Mouse (Mus musculus) gastrocnemius, adult 8-10 months (tissue): ENCODE results near the gene Ubl7. TPM values are rescaled to one million over a fixed set of nuclear protein-coding genes. Genes with fewer than 3 reads are reported as not detected.

Experiments
- DNase-seq, 2 experiments: peaks; one replicate each; pipeline ENCODE4 v3.0.0; 2022; ENCODE audit warnings: low spot score in 2 of 2
- total RNA-seq, 4 experiments: library from RNA; stranded (reverse); gene quantifications; 2 replicates each; pipeline ENCODE4 v1.2.4; 2022

Ubl7 gene
- total RNA-seq, 4 experiments from 2014 or later = 85.4 to 92.1 (median 90.3) TPM

- no peak for DNase-seq
These were observed 36.7 kb downstream of the Ubl7 start for GRCm38 (mm10) chr9:57947381-57948030.

GRCm38 (mm10) chr9:57948333-57948931, 37.7 kb downstream of the Ubl7 start:
- DNase-seq = no peak

DNA sequence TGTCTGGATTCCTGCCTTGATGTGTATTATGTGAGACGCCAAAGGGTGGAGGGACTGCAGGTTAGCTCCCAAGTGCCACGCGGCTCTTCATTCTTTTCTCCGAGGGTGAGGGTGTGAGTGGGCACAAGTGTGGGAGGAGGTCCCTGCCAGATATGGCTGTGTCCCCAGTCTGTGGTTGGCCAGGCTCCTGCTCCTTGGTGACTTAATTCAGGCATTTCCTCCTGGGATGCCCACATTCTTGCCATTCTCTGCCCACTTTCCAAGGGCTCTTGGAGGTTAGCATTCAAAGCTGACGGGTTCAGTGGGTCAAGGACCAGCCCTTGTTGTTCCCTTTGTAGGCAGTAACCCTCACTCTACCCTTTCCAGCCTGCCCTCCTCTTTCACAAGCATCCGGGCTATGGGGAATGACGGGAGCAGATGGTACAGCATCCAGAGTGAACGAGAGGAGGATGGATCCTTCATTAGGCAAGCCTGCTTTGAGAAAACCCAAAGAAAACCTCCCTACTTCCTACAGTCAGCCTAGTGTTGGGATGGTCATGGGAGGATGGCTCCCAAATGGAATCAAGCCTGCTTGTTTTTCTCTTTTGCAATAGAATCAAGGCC, 38.4 kb downstream of the Ubl7 start:
- no peak for DNase-seq

- DNase-seq = no peak
These were observed 39.1 kb downstream of the Ubl7 start for GRCm38 (mm10) chr9:57949879-57950278.

DNA sequence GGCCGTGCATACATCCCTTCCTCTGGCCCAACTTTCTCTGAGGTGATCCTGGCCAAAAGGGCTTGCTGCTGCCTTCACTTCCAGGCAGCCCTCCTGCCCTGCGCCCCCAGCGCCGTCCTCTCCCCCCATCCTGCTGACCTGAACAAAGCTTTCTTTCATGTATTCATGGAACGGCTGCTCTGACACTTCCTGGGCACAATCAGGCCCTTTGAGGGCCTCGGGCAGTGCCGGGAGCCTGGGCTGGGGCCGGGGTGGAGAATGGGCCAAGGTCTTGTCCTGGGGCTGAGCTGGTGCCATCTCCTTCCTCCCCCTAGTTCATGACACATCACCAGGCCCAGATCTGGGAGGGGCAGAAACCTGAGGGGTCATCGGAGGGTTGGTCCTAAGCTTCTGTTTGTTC, 39.7 kb downstream of the Ubl7 start:
- DNase-seq = no peak

DNA sequence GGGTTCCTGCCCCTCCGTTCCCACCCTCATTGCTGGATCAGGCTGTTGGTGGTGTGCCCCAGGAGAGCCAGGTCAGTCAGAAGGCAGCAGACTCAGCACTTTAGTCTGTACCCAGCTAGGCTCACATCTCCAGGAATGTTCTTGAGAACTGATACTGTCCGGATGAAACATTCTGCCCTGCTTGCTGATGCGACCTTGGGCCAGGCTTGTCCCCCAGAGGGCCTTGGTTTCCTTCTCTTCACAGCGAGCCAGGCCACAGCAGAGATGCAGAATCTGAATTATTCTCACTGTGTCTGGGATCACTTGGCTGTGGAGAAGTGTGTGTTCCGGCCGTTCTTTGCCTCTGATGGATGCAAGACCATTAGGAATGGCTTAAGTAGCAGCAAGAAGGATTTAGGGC, 41.2 kb downstream of the Ubl7 start:
- no peak for DNase-seq

GRCm38 (mm10) chr9:57954962-57955744, 44.4 kb downstream of the Ubl7 start:
- DNase-seq = no peak

DNA sequence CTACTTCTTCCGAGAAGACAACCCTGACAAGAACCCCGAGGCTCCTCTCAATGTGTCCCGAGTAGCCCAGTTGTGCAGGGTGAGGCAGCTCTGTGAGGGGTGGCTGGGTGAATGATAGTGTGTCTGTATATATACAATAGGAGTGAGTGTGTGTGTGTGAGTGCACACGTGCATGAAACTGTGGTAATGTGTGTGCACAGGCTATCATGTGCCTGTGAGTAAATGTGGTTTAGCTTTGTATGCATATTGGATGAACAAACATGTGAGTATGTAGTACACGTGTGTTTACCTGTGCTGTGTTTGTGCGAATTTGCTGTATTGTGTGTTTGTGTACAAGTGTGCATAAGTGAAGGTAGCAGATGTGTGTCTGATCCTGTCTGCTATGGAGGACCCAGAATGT, 45.0 kb downstream of the Ubl7 start:
- no peak for DNase-seq

GRCm38 (mm10) chr9:57956196-57956837, 45.5 kb downstream of the Ubl7 start:
- no peak for DNase-seq

GRCm38 (mm10) chr9:57956838-57957236, 46.1 kb downstream of the Ubl7 start:
- no peak for DNase-seq

DNA sequence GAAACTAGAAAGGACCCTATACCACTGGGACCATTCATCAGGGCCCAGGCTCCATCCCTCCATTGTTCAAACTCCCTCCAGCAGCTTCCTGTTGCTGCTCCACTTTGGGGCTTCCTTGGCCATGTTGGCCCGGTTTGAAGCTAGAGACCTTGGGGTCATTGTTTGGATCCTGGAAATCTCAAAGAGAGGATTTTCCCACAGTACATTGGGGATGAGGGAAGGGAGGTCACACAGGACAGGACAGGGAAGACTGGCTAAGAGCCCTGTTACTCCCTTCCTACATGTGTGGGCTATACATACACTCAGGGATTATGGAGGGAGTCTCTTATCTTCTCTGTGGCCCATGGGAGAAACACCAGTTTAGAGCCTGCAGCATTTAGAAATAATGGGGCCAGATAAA, 47.8 kb downstream of the Ubl7 start:
- no peak for DNase-seq

GRCm38 (mm10) chr9:57959399-57959798, 48.6 kb downstream of the Ubl7 start:
- DNase-seq = no peak

- no peak for DNase-seq
These were observed 49.4 kb downstream of the Ubl7 start for GRCm38 (mm10) chr9:57959886-57960866.

DNA sequence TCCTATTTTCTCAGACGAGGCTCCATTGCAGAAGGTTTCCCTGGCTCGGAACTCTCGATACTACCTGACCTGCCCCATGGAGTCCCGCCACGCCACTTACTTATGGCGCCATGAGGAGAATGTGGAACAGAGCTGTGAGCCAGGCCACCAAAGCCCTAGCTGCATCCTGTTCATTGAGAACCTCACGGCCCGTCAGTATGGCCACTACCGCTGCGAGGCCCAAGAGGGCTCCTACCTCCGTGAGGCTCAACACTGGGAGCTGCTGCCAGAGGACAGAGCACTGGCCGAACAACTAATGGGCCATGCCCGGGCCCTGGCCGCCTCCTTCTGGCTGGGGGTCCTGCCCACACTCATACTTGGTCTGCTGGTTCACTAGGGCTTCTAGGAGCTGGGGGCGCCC, 50.4 kb downstream of the Ubl7 start:
- DNase-seq = no peak

GRCm38 (mm10) chr9:57961863-57962778, 51.3 kb downstream of the Ubl7 start:
- no peak for DNase-seq

- no peak for DNase-seq
These were observed 52.6 kb downstream of the Ubl7 start for GRCm38 (mm10) chr9:57963249-57963997.

GRCm38 (mm10) chr9:57963998-57964395, 53.2 kb downstream of the Ubl7 start:
- no peak for DNase-seq

GRCm38 (mm10) chr9:57964528-57965250, 53.9 kb downstream of the Ubl7 start:
- DNase-seq = no peak
